Mouse (Mus musculus): ENCODE results near the gene Spata46. TPM values are rescaled to one million over a fixed set of nuclear protein-coding genes. Genes with fewer than 3 reads are reported as not detected.

The Spata46 gene
- polyA plus RNA-seq, 1 experiment from 2014 or later = 0.46 TPM

- WGBS = 79% methylated on average over 6 of the region's 6 CpGs
- ATAC-seq (ENCODE audit: insufficient number of reproducible peaks, insufficient read depth, low FRiP score, low TSS enrichment, low read depth) = no peak
Measured at GRCm38 (mm10) chr1:170302456-170302855, 6.1 kb upstream of the Spata46 start.

DNA sequence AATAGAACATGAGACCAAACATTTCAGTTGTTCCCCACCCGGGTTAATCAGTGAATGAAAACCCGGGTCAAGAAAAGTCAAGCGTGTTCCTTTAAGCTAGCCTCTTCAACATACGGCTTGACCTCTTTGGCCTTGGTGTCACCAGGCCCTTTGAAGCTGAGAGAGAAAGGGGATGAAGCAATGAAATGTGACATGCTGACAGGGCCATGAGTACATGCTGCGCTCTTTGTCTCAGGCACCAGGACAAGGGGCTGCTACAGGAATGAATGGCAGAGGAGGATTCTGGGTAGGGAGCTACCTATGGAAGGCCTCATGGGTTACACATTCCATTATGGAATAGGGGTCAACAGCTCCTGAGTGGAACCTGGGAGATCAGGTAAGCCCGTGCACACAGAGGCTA lies 5.5 kb upstream of the Spata46 start:
- Histone ChIP-seq H3K4me1 (no peaks in the 10 kb centered on the region), H3K27me3 (no peaks in the 10 kb centered on the region), H3K9me3 (no peaks in the 10 kb centered on the region), H3K36me3 (no peaks in the 10 kb centered on the region), H3K4me3 (no peak overlapping the region), H3K9ac (no peak overlapping the region), H3K4me2 (no peak overlapping the region), H3K27ac (no peak overlapping the region)
- 62% methylated on average over 6 of the region's 6 CpGs for WGBS
- ATAC-seq (ENCODE audit: insufficient number of reproducible peaks, insufficient read depth, low FRiP score, low TSS enrichment, low read depth) = no peak

More at GRCm38 (mm10) chr1:170302456-170302855, 6.1 kb upstream of the Spata46 start:
- Histone ChIP-seq H3K4me1 (no peaks in the 10 kb centered on the region), H3K4me3 (no peak overlapping the region), H3K9me3 (no peaks in the 10 kb centered on the region), H3K9ac (no peak overlapping the region), H3K36me3 (no peaks in the 10 kb centered on the region), H3K4me2 (no peak overlapping the region), H3K27ac (no peak overlapping the region), H3K27me3 (no peaks in the 10 kb centered on the region)

- Histone ChIP-seq H3K4me2 (no peak overlapping the region), H3K9ac (no peak overlapping the region), H3K27me3 (no peaks in the 10 kb centered on the region), H3K27ac (no peak overlapping the region), H3K9me3 (no peaks in the 10 kb centered on the region), H3K36me3 (no peaks in the 10 kb centered on the region), H3K4me1 (no peaks in the 10 kb centered on the region), H3K4me3 (no peak overlapping the region)
- no peak for ATAC-seq (ENCODE audit: insufficient number of reproducible peaks, insufficient read depth, low FRiP score, low TSS enrichment, low read depth)
- WGBS = 94% methylated on average over 10 of the region's 10 CpGs
Measured at GRCm38 (mm10) chr1:170305002-170305401, 3.6 kb upstream of the Spata46 start.

GRCm38 (mm10) chr1:170306232-170306631 lies 2.4 kb upstream of the Spata46 start, which contains the start of gene Gm7694:
Gm7694 (minus strand) TSS chr1:170306332.
- ATAC-seq (ENCODE audit: insufficient number of reproducible peaks, insufficient read depth, low FRiP score, low TSS enrichment, low read depth) = no peak

GRCm38 (mm10) chr1:170311431-170311830 lies 2.8 kb downstream of the Spata46 start:
- WGBS = 74% methylated on average over 6 of the region's 6 CpGs
- no peak overlapping the region for H3K4me2 ChIP-seq
- H3K36me3 ChIP-seq = no peaks in the 10 kb centered on the region
- no peaks in the 10 kb centered on the region for H3K9me3 ChIP-seq
- no peak overlapping the region for H3K4me3 ChIP-seq
- peaks cover 3% of the 10 kb centered on the region for H3K4me1 ChIP-seq
- no peak overlapping the region for H3K27ac ChIP-seq
- H3K27me3 ChIP-seq = no peaks in the 10 kb centered on the region
- H3K9ac ChIP-seq = no peak overlapping the region
- no peak for ATAC-seq (ENCODE audit: insufficient number of reproducible peaks, insufficient read depth, low FRiP score, low TSS enrichment, low read depth)

More at GRCm38 (mm10) chr1:170306232-170306631, 2.4 kb upstream of the Spata46 start, which contains the start of gene Gm7694:
- whole genome bisulfite sequencing = 93% methylated on average over 4 of the region's 4 CpGs
- H3K9me3 ChIP-seq = no peaks in the 10 kb centered on the region
- H3K36me3 ChIP-seq = no peaks in the 10 kb centered on the region
- no peak within 1 kb of the TSS for H3K27ac ChIP-seq
- H3K27me3 ChIP-seq = no peaks in the 10 kb centered on the region
- no peak within 1 kb of the TSS for H3K4me2 ChIP-seq
- H3K4me3 ChIP-seq = no peak within 1 kb of the TSS
- H3K9ac ChIP-seq = no peak within 1 kb of the TSS
- H3K4me1 ChIP-seq = no peaks in the 10 kb centered on the region

DNA sequence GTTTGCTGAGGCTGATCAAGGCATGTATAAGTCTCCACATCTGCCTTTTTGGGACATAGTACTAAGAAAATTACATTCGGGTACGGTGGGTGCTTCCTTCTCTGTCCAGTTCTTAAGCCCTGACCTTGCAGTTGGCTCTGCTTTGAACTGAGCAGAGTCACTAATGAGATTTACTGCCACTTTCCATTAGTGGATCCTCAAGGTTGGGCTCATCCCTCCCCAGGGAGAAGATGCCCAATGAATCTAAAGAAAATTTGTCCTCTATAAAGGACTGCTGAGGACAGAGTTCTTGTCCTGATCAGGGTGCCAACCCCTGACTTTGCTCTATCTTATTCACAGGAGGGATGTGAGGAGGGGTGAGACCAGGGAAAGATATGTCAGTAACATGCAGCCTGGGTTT lies 13.4 kb downstream of the Spata46 start:
- WGBS = 82% methylated on average over 2 of the region's 2 CpGs
- no peak for ATAC-seq (ENCODE audit: insufficient number of reproducible peaks, insufficient read depth, low FRiP score, low TSS enrichment, low read depth)
- no peaks in the 10 kb centered on the region for H3K27me3 ChIP-seq
- H3K4me3 ChIP-seq = no peak overlapping the region
- no peak overlapping the region for H3K4me2 ChIP-seq
- H3K4me1 ChIP-seq = no peaks in the 10 kb centered on the region
- H3K9ac ChIP-seq = no peak overlapping the region
- H3K36me3 ChIP-seq = no peaks in the 10 kb centered on the region
- H3K27ac ChIP-seq = no peak overlapping the region
- H3K9me3 ChIP-seq = no peaks in the 10 kb centered on the region

DNA sequence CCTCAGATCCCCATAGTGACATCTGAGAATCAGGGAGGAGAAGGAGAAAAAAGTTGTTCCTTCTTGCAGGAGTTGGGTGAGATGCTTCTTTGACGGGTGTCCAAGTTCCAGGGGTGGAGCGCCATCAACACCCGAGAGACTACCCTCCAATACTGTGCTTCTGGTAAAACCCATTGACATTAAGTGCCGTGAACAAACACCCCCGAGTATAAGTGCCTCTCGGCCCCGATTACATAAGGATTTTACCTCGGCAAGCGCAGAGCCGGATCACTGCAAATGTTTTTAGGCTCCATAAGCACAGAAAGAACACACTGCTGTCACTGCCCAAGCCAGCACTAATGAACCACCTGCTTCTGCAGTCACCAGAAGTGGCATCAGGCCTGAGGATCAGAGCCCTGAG lies 14.4 kb downstream of the Spata46 start:
- Histone ChIP-seq H3K9me3 (no peaks in the 10 kb centered on the region), H3K4me1 (no peaks in the 10 kb centered on the region), H3K4me3 (no peak overlapping the region), H3K27ac (no peak overlapping the region), H3K36me3 (no peaks in the 10 kb centered on the region), H3K27me3 (no peaks in the 10 kb centered on the region), H3K9ac (no peak overlapping the region), H3K4me2 (no peak overlapping the region)
- ATAC-seq (ENCODE audit: insufficient number of reproducible peaks, insufficient read depth, low FRiP score, low TSS enrichment, low read depth) = no peak
- WGBS = 88% methylated on average over 10 of the region's 10 CpGs

DNA sequence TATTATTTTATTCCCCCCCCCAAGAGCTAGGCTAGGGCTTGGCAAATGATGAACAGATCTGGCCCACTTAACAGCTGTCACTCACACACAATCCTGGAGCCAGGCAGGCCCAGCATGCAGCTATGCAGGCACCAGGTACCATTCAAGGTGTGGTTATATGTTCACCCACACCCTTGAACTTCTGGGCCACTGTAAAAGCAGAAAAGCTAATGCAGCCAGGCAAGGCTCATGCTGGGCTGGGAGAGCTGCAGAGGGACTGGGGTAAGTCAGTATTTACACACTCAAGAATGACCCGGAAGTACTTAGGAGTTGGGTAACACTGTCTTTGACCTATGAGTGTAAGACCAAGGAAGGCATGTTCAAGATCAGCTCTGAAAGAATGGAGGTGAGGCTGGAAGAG lies 15.7 kb downstream of the Spata46 start:
- no peak for ATAC-seq (ENCODE audit: insufficient number of reproducible peaks, insufficient read depth, low FRiP score, low TSS enrichment, low read depth)
- Histone ChIP-seq H3K4me3 (no peak overlapping the region), H3K9me3 (no peaks in the 10 kb centered on the region), H3K9ac (no peak overlapping the region), H3K27me3 (no peaks in the 10 kb centered on the region), H3K4me1 (peaks cover 6% of the 10 kb centered on the region; the same call in 1 of the 2 replicates), H3K36me3 (no peaks in the 10 kb centered on the region), H3K4me2 (no peak overlapping the region), H3K27ac (no peak overlapping the region)
- 97% methylated on average over 1 of the region's 1 CpGs for WGBS

DNA sequence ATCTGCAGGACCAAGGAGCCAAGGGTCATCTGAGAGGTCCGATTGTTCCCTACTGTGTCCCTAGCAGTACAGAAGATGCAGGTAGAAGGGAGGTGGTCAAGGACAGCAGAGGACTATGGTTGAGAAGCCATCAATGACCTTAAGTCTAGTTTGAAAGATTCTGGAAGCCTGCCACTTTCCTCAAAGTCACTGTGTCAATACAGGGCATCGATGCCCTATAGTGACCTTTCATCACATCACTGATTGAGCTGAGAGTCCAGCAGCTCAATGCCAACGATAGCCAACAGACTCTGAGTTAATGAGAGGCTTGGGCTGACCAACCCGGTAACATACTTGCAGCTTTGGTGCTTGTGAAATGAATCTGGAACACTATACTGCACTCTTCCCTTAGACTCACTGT lies 16.7 kb downstream of the Spata46 start:
- H3K4me1 ChIP-seq = peaks cover 6% of the 10 kb centered on the region; the same call in 1 of the 2 replicates
- no peaks in the 10 kb centered on the region for H3K9me3 ChIP-seq
- H3K4me3 ChIP-seq = no peak overlapping the region
- H3K9ac ChIP-seq = no peak overlapping the region
- no peaks in the 10 kb centered on the region for H3K27me3 ChIP-seq
- 87% methylated on average over 4 of the region's 4 CpGs for WGBS
- ATAC-seq (ENCODE audit: insufficient number of reproducible peaks, insufficient read depth, low FRiP score, low TSS enrichment, low read depth) = no peak
- no peaks in the 10 kb centered on the region for H3K36me3 ChIP-seq
- no peak overlapping the region for H3K27ac ChIP-seq
- H3K4me2 ChIP-seq = no peak overlapping the region

DNA sequence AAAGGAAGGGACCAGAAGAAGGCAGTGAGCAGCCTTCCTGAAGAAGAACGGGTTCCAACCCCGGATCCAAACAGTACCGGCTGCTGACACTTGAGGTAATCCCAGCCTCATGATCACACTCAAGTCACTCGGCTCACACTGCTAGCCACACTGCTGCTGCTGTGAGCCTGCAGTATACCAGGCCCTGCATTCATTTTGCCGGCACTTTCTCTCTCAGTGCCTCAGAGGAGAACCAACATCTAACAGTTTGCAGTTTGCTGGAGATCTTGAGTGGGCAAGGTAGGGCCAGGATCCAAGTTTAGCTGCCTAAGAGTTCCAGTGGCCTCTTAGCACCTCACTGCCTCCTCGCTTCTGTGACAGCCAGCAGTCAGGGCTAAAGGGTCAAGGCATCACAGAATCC lies 23.3 kb downstream of the Spata46 start:
- Histone ChIP-seq H3K4me2 (no peak overlapping the region), H3K4me3 (no peak overlapping the region), H3K4me1 (peaks cover 6% of the 10 kb centered on the region; the same call in 1 of the 2 replicates), H3K9ac (no peak overlapping the region), H3K9me3 (no peaks in the 10 kb centered on the region), H3K27me3 (no peaks in the 10 kb centered on the region), H3K27ac (no peak overlapping the region), H3K36me3 (no peaks in the 10 kb centered on the region)
- ATAC-seq (ENCODE audit: insufficient number of reproducible peaks, insufficient read depth, low FRiP score, low TSS enrichment, low read depth) = no peak
- 69% methylated on average over 6 of the region's 6 CpGs for WGBS

- Histone ChIP-seq H3K27ac (no peak overlapping the region), H3K9ac (no peak overlapping the region), H3K4me2 (no peak overlapping the region), H3K9me3 (no peaks in the 10 kb centered on the region), H3K4me1 (peaks cover 6% of the 10 kb centered on the region; the same call in 1 of the 2 replicates), H3K4me3 (no peak overlapping the region), H3K27me3 (no peaks in the 10 kb centered on the region), H3K36me3 (no peaks in the 10 kb centered on the region)
- no peak for ATAC-seq (ENCODE audit: insufficient number of reproducible peaks, insufficient read depth, low FRiP score, low TSS enrichment, low read depth)
- WGBS = 88% methylated on average over 4 of the region's 4 CpGs
Measured at GRCm38 (mm10) chr1:170332775-170333174, 24.2 kb downstream of the Spata46 start.

DNA sequence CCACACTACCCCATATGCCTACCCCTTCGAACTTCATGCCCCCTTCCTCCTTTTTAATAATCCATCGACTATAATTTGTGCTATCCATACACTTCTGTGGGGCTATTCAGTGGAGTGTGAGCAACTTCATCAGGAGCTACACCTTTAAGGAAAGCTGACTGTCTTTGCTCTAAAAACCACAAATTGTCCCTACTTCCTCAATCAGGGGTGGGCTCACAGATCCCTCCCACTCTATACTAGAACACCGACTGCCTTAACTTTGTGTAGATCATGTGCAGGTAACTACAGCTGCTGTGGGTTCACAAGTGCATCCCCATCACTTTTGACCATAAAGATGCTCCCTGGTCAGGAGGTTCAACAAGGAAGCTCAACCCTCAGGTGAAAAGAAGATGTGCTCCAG lies 31.3 kb downstream of the Spata46 start:
- Histone ChIP-seq H3K9me3 (no peaks in the 10 kb centered on the region), H3K27me3 (no peaks in the 10 kb centered on the region), H3K27ac (no peak overlapping the region), H3K4me1 (no peaks in the 10 kb centered on the region), H3K4me3 (no peak overlapping the region), H3K4me2 (no peak overlapping the region), H3K36me3 (no peaks in the 10 kb centered on the region), H3K9ac (no peak overlapping the region)
- ATAC-seq (ENCODE audit: insufficient number of reproducible peaks, insufficient read depth, low FRiP score, low TSS enrichment, low read depth) = no peak
- 83% methylated on average over 3 of the region's 3 CpGs for WGBS

DNA sequence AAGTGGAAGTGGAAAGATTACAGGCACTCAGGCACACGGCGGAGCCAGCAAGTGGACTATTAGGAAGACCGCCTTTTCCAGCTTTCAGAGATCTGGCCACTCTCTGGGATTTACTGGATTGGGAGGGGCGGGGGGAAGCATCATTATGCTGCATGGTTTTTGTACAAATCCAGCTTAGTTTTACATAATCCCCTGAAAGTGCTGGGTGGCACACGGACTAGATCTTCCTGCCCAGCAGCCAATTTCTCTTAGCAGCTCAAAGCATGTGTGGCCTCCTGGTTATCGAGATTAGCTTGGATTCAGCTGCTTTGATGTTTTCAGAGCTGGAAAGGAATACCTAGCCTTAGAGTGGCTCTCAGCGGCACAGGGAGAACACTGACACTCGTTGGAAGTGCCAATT lies 34.5 kb downstream of the Spata46 start:
- ATAC-seq (ENCODE audit: insufficient number of reproducible peaks, insufficient read depth, low FRiP score, low TSS enrichment, low read depth) = no peak
- Histone ChIP-seq H3K4me3 (no peak overlapping the region), H3K36me3 (no peaks in the 10 kb centered on the region), H3K4me2 (no peak overlapping the region), H3K9ac (no peak overlapping the region), H3K27ac (no peak overlapping the region), H3K4me1 (no peaks in the 10 kb centered on the region), H3K9me3 (no peaks in the 10 kb centered on the region), H3K27me3 (no peaks in the 10 kb centered on the region)
- 52% methylated on average over 8 of the region's 8 CpGs for WGBS
